Mouse (Mus musculus) liver, embryonic 13.5 days (tissue): ENCODE measurements around the gene Prr15l. TPM values are rescaled to one million over a fixed set of nuclear protein-coding genes. Genes with fewer than 3 reads are reported as not detected.

ENCODE experiments used
- ATAC-seq: fragments of 200-750 bp; cut with Nextera tagmentation; 2 replicates; pipeline ENCODE4 v1.8.0; 2017; ENCODE audit warnings: low read depth, mild to moderate bottlenecking, moderate number of reproducible peaks, moderate library complexity
- DNase-seq: peaks from one replicate; pipeline ENCODE4 v3.0.0; 2022
- H3K27ac ChIP-seq: fragments of 300-500 bp; sonication (generic); 2 replicates; pipeline ENCODE4 v1.5.1; 2015; ENCODE audit warnings: moderate library complexity, mild to moderate bottlenecking, inconsistent platforms
- H3K27me3 ChIP-seq: fragments of 300-500 bp; sonication (generic); 2 replicates; pipeline ENCODE4 v1.6.1; 2015; ENCODE audit warnings: mild to moderate bottlenecking, inconsistent platforms
- H3K36me3 ChIP-seq: fragments of 300-500 bp; sonication (generic); 2 replicates; pipeline ENCODE4 v1.6.1; 2015; ENCODE audit warnings: mild to moderate bottlenecking, inconsistent platforms
- H3K4me1 ChIP-seq: fragments of 300-500 bp; sonication (generic); replicated peaks from 2 replicates; pipeline ENCODE4 v1.6.1; 2015; ENCODE audit warnings: inconsistent platforms
- H3K4me2 ChIP-seq: fragments of 300-500 bp; sonication (generic); 2 replicates; pipeline ENCODE4 v1.6.1; 2015; ENCODE audit warnings: inconsistent platforms, mild to moderate bottlenecking, moderate library complexity
- H3K4me3 ChIP-seq: fragments of 300-500 bp; sonication (generic); replicated peaks from 2 replicates; pipeline ENCODE4 v1.5.1; 2015; ENCODE audit warnings: mild to moderate bottlenecking, inconsistent platforms
- H3K9ac ChIP-seq: fragments of 300-500 bp; sonication (generic); 2 replicates; pipeline ENCODE4 v1.6.1; 2015; ENCODE audit warnings: mild to moderate bottlenecking, inconsistent platforms
- H3K9me3 ChIP-seq: fragments of 300-500 bp; sonication (generic); replicated peaks from 2 replicates; pipeline ENCODE4 v1.6.1; 2016; ENCODE audit warnings: inconsistent platforms
- WGBS: fragments of 180-500 bp; shearing (Covaris S2); methylation state at CpG from one replicate; pipeline ENCODE4 v1.1.7; 2015; ENCODE audit not compliant: insufficient replicate concordance; 5-methylcytosine and 5-hydroxymethylcytosine counted together
- polyA plus RNA-seq: library from polyadenylated mRNA; unstranded; fragments of >200 nt; fragmentation: Nextera tagmentation; extraction: Ambion mirVana; gene quantifications from 2 replicates; pipeline ENCODE4 v1.2.1, GENCODE M21; 2015

Prr15l gene
- polyA plus RNA-seq, 1 experiment from 2014 or later, result 5.2 TPM

DNA sequence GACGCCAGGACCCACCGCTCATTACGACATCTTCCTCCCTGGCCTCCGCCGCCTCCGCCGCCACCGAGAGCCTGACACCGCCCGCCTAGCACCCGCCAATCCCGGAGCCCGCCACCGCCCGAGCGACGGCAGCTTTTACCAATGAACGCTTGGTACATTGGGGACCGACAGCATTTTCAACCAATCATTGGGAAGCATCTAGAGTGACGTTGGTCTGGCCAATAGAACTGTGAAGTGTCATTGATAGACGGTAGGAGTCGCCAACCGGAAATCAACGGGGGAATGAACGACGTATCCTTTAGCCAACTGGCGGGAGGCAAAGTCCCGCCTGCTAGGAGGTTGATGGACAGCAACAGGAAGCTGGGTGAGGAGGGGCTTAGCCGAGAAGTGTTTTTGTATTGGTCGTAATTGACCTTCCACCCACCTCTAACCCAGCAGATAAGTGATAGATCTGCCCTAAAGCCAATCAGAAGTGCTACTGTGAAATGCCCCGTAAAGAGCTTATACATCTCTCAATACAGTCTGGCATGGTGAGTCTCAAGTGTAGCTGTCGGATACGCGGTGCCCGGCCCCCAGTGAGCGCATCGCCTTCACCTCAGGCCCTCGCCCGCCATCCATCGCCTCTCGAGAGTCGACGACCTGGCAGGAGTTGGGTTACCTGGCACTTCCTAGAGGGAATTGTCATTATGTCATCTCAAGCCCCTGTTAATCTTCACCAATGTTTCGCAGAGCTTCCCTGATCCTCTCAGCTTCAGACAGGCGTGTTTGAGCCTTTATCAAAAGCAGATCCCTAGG lies 49.9 kb downstream of the Prr15l start:
- H3K27me3 ChIP-seq, result peaks cover 6% of the 10 kb centered on the region; the same call in 1 of the 2 replicates
- H3K9me3 ChIP-seq, result no peaks in the 10 kb centered on the region
- H3K36me3 ChIP-seq, result peaks cover 17% of the 10 kb centered on the region; the same call in 1 of the 2 replicates
- H3K4me1 ChIP-seq, result peaks cover 75% of the 10 kb centered on the region
- ATAC-seq (peak; percentile 92), DNase-seq (peak; percentile 99)
- under 1% methylated on average over 45 of the region's 45 CpGs for WGBS
- peak overlapping the region; percentile 92 for H3K4me3 ChIP-seq
- H3K9ac ChIP-seq, result peak overlapping the region; percentile 98
- peak overlapping the region; percentile 95 for H3K4me2 ChIP-seq
- H3K27ac ChIP-seq, result peak overlapping the region; percentile 96

DNA sequence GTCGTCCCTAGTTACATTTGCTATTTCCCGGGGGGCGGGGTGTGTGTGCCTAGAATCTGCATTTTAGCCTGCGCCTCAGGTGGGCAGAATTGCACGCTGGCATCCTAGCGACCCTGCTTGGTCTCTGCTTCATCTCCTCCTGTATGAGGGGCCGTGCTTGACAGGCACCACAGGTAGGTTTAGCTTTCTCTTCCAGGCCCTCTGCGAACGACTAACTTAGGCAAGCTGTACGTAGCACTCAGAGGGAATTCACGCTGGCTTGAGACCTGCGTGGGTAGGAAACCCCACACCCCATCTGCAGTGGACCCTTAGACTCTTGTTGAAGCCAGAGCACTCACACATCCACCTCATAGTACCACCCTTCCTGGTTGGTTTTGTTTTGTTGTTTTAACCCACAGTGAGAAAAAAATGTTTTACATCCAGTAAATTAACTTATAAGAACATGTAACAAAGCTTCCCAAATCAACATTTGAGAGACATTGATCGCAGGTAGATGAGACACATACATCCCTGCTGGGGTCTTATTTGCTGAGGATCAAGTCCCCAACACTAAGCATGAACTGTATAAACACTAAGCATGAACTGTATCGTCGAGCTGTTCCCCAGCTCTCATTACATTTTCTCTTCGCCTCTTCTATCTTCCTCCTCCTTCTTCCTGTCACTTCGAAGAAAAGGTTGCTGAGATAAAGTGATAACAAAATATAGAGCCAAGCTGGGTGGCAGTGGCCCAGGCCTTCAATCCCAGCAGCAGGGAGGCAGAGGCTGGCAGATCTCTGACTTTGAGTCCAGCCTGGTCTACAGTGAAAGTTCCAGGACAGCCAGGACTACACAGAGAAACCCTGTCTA lies 50.7 kb downstream of the Prr15l start:
- ATAC-seq (no peak), DNase-seq (no peak)
- Histone ChIP-seq H3K4me3 (peak overlapping the region; percentile 67), H3K4me2 (peak overlapping the region; percentile 95), H3K27me3 (peaks cover 9% of the 10 kb centered on the region), H3K36me3 (peaks cover 14% of the 10 kb centered on the region; the same call in 1 of the 2 replicates), H3K9me3 (no peaks in the 10 kb centered on the region), H3K4me1 (peaks cover 68% of the 10 kb centered on the region), H3K27ac (peak overlapping the region; percentile 93), H3K9ac (peak overlapping the region; percentile 85)
- WGBS, result 17% methylated on average over 17 of the region's 17 CpGs

DNA sequence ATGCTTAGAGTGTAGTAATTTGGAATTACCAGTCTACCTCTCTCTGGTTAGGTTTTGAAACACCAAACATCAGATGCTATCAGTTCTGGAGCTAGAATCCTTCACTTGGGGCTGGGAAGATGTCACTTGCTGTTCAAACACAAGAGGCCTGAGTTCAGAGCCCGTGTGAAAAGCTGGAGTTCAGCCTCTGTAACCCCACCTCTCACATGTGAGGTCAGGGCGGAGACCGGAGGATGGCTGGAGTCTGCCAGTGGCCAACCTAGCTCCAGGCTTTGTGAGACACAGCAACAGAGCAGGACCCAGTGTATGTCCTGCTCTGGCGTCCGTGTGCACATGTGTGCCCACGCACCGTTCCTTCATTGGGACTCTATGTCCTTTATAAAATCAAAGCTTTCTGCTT lies 51.4 kb downstream of the Prr15l start:
- peak overlapping the region; percentile 93 for H3K27ac ChIP-seq
- H3K9ac ChIP-seq, result peak overlapping the region; percentile 85
- H3K9me3 ChIP-seq, result no peaks in the 10 kb centered on the region

DNA sequence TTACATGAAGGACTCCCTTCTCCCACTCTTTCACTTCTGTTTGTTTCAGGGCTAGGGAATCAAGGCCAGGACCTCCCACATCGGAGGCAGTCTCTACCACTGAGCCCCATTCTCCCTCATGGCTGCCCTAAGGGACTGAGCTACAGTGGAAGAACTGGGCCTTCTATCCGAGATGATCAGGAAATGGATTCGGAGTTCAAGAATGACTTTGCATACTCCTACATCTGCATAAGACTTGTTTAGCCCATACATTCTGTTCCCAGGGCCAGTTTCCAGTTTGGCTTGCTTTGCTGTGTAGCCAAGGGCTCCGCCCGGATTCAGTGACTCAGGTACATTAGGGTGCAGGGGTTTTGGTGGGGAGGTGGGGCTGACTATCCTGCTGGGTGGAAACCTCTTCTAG lies 52.1 kb downstream of the Prr15l start:
- Histone ChIP-seq H3K9me3 (no peaks in the 10 kb centered on the region), H3K27me3 (peaks cover 23% of the 10 kb centered on the region), H3K4me3 (no peak overlapping the region), H3K4me1 (peaks cover 54% of the 10 kb centered on the region), H3K9ac (no peak overlapping the region), H3K27ac (peak overlapping the region; percentile 24; the same call in 1 of the 2 replicates), H3K36me3 (peaks cover 8% of the 10 kb centered on the region; the same call in 1 of the 2 replicates), H3K4me2 (no peak overlapping the region)
- DNase-seq, result no peak
- ATAC-seq, result no peak
- WGBS, result 70% methylated on average over 5 of the region's 5 CpGs

More for the DNA sequence above, 51.4 kb downstream of the Prr15l start:
- Histone ChIP-seq H3K27me3 (peaks cover 16% of the 10 kb centered on the region), H3K4me2 (peak overlapping the region; percentile 95; the same call in 1 of the 2 replicates), H3K36me3 (peaks cover 8% of the 10 kb centered on the region; the same call in 1 of the 2 replicates), H3K4me3 (no peak overlapping the region), H3K4me1 (peaks cover 61% of the 10 kb centered on the region)
- DNase-seq, result no peak
- WGBS, result 79% methylated on average over 7 of the region's 7 CpGs
- ATAC-seq, result no peak

DNA sequence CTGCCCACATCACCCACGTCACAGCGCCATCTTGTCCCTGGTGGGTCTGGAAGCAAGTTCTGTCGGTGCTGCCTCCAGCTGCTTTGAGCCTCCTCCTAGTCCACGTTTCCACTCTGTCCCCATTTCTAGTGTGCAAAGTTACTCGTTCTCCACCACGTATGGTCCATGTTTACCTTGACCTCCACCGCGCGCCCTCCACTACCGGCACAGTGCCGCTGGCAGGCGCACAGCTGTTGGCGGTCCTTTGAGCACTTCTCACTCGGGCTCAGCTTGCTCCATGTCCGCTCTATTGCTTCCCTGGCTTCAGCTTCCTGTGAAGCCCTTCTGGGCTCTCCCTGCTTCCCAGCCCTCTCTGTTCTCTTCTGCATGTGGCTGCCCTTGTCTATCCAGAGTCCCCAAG lies 53.6 kb downstream of the Prr15l start:
- Histone ChIP-seq H3K9ac (no peak overlapping the region), H3K4me2 (no peak overlapping the region), H3K36me3 (no peaks in the 10 kb centered on the region), H3K27ac (no peak overlapping the region), H3K27me3 (peaks cover 38% of the 10 kb centered on the region), H3K9me3 (no peaks in the 10 kb centered on the region), H3K4me3 (no peak overlapping the region), H3K4me1 (peaks cover 39% of the 10 kb centered on the region)
- DNase-seq, result no peak
- WGBS, result 60% methylated on average over 15 of the region's 15 CpGs
- ATAC-seq, result no peak

DNA sequence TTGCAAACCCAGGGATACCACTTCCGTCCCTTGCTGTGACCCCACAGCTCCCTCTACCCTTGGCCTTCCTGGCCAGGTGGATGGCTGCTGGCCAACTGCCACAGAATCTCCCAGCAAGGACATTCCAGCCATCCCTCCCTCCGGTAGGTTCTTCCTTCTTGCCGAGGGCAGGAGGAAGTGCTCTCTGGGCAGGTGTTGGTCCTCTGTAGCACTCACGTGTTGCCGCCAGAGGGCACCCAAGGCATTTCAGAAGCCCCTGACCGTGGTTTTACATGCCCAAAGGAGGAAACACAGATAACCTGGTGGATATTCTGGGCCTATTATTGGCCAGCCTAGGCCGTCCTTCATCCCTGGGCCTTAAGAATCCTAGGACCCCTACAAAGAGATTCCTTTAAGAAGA lies 54.5 kb downstream of the Prr15l start:
- Histone ChIP-seq H3K4me2 (no peak overlapping the region), H3K27ac (no peak overlapping the region), H3K4me1 (peaks cover 37% of the 10 kb centered on the region), H3K4me3 (no peak overlapping the region), H3K36me3 (no peaks in the 10 kb centered on the region), H3K9ac (no peak overlapping the region), H3K9me3 (no peaks in the 10 kb centered on the region), H3K27me3 (peaks cover 47% of the 10 kb centered on the region)
- ATAC-seq (no peak), DNase-seq (peak; percentile 55)
- WGBS, result 6% methylated on average over 7 of the region's 7 CpGs

DNA sequence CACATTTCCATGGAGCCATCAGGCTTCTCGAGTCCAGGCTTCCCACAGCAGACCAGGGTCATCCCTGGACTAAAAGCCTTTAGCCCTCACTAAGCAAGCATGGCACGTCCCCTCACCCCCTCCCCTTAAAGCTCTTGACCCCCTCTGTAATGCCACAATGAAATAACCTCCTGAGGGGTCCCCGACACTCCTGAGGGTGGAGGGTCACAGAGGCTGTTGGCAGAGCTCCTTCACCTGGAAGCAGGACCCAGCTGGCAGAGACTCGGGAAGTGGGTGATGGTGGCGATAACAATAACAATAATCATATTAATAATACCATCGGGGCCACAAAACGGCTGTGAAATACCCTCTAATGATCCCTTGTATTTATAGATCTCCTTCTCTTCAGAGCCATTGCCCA lies 55.0 kb downstream of the Prr15l start, which contains the start of gene Sp2:
Sp2 (minus strand) TSS at position 101 of the 400 bp plus-strand sequence.
- peaks cover 52% of the 10 kb centered on the region for H3K27me3 ChIP-seq
- H3K4me1 ChIP-seq, result peaks cover 42% of the 10 kb centered on the region
- H3K9me3 ChIP-seq, result no peaks in the 10 kb centered on the region
- H3K9ac ChIP-seq, result no peak within 1 kb of the TSS
- DNase-seq (no peak), ATAC-seq (no peak)
- WGBS, result 72% methylated on average over 7 of the region's 7 CpGs
- H3K36me3 ChIP-seq, result no peaks in the 10 kb centered on the region
- no peak within 1 kb of the TSS for H3K27ac ChIP-seq
- no peak within 1 kb of the TSS for H3K4me2 ChIP-seq
- H3K4me3 ChIP-seq, result no peak within 1 kb of the TSS

DNA sequence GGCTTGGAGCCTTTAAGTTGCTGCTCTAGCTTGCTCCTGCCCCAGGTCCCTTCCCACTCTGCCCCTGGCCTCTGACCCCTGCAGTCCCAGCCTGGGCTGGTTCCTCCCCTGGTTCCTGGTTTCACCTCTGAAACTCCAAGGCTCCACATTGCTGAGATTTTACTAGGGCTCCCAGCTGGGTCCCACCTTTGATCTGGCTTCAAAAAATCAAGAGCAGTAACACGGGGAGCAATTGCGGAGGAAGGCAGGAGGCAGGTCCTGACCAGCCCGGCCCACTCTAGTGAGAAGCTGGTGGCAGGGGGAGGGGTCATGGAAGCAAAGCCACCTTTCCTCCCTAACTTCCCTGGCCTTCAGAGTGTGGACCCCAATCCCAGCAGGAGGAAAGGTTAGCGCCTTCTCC lies 57.0 kb downstream of the Prr15l start:
- Histone ChIP-seq H3K36me3 (no peaks in the 10 kb centered on the region), H3K27ac (no peak overlapping the region), H3K27me3 (peaks cover 61% of the 10 kb centered on the region), H3K4me3 (no peak overlapping the region), H3K9ac (no peak overlapping the region), H3K9me3 (no peaks in the 10 kb centered on the region), H3K4me1 (peaks cover 33% of the 10 kb centered on the region), H3K4me2 (no peak overlapping the region)
- DNase-seq, result no peak
- ATAC-seq, result no peak
- WGBS, result 47% methylated on average over 4 of the region's 4 CpGs

DNA sequence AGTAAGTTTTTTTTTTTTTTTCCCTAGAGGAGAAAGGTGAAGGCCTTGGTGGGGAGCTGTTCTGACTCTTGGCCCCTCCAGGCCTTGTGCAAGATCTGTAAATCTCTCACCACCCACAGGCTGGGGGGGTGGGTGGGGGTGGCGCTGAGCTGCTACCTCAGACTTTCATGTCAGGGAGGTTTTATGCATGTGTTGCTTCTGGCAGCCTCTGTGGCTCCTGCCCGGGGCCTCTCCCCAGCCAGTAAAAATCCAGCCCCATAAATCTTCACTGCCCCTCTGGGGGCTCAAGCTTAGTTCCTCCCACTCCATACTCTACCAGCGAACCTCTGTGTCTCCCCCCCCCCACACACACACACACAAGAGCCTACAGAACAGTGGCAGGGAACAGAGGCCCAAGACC lies 58.6 kb downstream of the Prr15l start:
- Histone ChIP-seq H3K4me2 (no peak overlapping the region), H3K4me3 (no peak overlapping the region), H3K27ac (no peak overlapping the region), H3K9ac (no peak overlapping the region), H3K27me3 (peaks cover 64% of the 10 kb centered on the region), H3K36me3 (no peaks in the 10 kb centered on the region), H3K4me1 (peaks cover 23% of the 10 kb centered on the region), H3K9me3 (no peaks in the 10 kb centered on the region)
- DNase-seq (no peak), ATAC-seq (no peak)
- 58% methylated on average over 2 of the region's 3 CpGs for WGBS
